Mouse (Mus musculus): ENCODE measurements at regions not wholly inside any gene's neighbourhood (a gene's known extent, or its start where the extent isn't known, plus 50 kb on each side); places are given as distances from the start of the nearest gene placed in this dataset.

DNA sequence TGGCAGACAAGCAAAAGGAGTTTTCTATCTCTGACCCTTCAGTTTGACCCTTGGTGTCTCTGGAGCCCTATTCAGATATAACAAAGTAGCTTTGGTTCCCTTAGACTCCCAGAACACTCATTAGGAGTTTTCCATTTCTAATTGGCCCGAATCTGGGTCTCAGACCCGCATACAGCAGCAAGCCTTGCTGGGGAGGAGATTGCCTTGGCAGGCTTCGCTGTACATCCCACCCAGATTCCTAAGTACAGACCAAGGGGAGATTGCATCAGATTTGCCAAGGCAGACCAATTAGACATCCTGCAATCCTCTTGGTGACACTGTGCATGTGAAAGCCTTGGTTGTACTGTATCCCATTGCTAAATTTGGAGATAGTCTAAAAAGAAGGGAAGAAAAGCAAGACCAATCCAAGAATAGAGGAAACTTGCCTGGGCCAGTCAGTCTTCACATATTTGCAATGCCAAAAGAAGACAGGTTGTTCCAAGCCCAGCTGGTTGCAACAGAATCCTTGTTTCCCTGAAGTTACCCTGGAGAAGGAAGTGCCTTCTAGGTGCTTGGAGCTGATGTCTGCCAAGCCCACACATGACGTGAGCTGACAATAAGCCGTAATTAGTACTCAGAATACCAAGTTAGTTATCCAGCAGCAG lies 193.2 kb upstream of the Prep start:
- DNase-seq (ENCODE audit: low spot score) (no peak), ATAC-seq (ENCODE audit: low FRiP score, low read depth) (no peak)
- no peaks in the 10 kb centered on the region for H3K9me3 ChIP-seq (ENCODE audit: control insufficient read depth, low read length)
- H3K4me3 ChIP-seq (replicated peaks; ENCODE audit: low read length), result no peak overlapping the region
- H3K4me2 ChIP-seq (replicated peaks; ENCODE audit: low read depth, low read length, severe bottlenecking), result no peak overlapping the region
- 73% methylated on average over 5 of the region's 5 CpGs for WGBS
- no peak overlapping the region for H3K27ac ChIP-seq (replicated peaks; ENCODE audit: low read depth, low read length)
- no peaks in the 10 kb centered on the region for H3K4me1 ChIP-seq (ENCODE audit: control insufficient read depth, insufficient read depth, low read length)
- TF ChIP-seq POLR2A (IDR thresholded peaks at IDR 0.05; ENCODE audit: borderline replicate concordance, extremely low read depth, insufficient read depth, insufficient read length), result no peak
- H3K9ac ChIP-seq (ENCODE audit: low read depth, low read length, severe bottlenecking), result no peak overlapping the region
- 0 out of 2 replicates have a peak, but pooled peaks cover 5% of the 10 kb centered on the region for H3K27me3 ChIP-seq (ENCODE audit: control insufficient read depth, insufficient read depth, low read length)
- no peaks in the 10 kb centered on the region for H3K36me3 ChIP-seq (ENCODE audit: control insufficient read depth, insufficient read depth, low read length)

DNA sequence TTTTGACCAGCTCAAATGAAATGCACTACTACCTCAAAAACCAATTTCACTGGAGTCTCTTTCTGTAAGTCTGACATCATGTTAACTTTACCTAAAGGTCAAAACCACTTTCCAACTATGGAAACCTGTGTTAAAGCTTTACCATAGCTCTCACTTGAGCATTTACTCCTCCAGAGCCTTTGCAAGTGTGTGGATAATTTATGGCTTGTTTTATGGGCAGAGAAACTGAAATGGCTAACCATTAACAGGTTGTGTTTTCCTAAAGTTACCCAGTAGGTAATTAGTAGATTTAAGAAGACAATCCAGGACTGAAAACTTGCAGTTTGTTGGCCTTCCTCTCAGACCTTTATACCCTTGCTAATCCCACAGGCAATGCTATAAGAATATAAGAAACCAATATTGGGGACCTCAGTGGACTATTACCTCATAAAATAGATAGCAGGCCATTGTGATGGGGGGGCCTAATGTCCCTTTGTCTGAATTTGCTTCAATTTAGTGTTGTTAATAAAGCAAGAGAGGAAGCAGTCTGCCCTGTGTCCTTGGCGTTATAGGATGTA lies 202.7 kb upstream of the Prep start:
- Histone ChIP-seq H3K9ac (ENCODE audit: low read depth, low read length, severe bottlenecking) (no peak overlapping the region), H3K36me3 (ENCODE audit: control insufficient read depth, insufficient read depth, low read length) (no peaks in the 10 kb centered on the region), H3K4me1 (ENCODE audit: control insufficient read depth, insufficient read depth, low read length) (peaks cover 8% of the 10 kb centered on the region; the same call in 1 of the 2 replicates), H3K27ac (replicated peaks; ENCODE audit: low read depth, low read length) (no peak overlapping the region), H3K4me3 (replicated peaks; ENCODE audit: low read length) (no peak overlapping the region), H3K9me3 (ENCODE audit: control insufficient read depth, low read length) (peaks cover 5% of the 10 kb centered on the region; the same call in 1 of the 2 replicates), H3K4me2 (replicated peaks; ENCODE audit: low read depth, low read length, severe bottlenecking) (no peak overlapping the region), H3K27me3 (ENCODE audit: control insufficient read depth, insufficient read depth, low read length) (no peaks in the 10 kb centered on the region)
- ATAC-seq (ENCODE audit: low FRiP score, low read depth) (no peak), DNase-seq (ENCODE audit: low spot score) (no peak)
- 31% methylated on average over 1 of the region's 1 CpGs for WGBS
- no peak for TF ChIP-seq POLR2A (IDR thresholded peaks at IDR 0.05; ENCODE audit: borderline replicate concordance, extremely low read depth, insufficient read depth, insufficient read length)

DNA sequence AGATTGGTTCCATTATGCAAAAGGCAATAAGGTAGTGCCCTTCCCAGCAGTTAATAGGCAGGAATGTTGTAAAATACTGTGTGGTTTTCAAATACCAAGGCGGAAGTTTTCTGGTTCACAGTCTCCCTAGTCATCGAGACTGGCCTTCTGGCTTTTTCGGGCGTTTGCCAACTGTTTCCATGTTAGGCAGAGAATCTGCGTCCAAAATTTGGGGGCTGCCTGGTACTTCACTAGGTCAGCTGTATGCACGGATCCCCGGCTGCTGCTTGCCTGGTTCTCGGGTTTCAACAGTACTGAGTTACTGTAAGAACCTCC lies 204.7 kb upstream of the Prep start:
- no peak for TF ChIP-seq POLR2A (IDR thresholded peaks at IDR 0.05; ENCODE audit: borderline replicate concordance, extremely low read depth, insufficient read depth, insufficient read length)
- no peaks in the 10 kb centered on the region for H3K27me3 ChIP-seq (ENCODE audit: control insufficient read depth, insufficient read depth, low read length)
- no peaks in the 10 kb centered on the region for H3K36me3 ChIP-seq (ENCODE audit: control insufficient read depth, insufficient read depth, low read length)
- WGBS, result 10% methylated on average over 8 of the region's 8 CpGs
- peak; percentile 30; the same call in 1 of the 2 replicates for ATAC-seq (ENCODE audit: low FRiP score, low read depth)
- H3K4me2 ChIP-seq (replicated peaks; ENCODE audit: low read depth, low read length, severe bottlenecking), result no peak overlapping the region
- H3K27ac ChIP-seq (replicated peaks; ENCODE audit: low read depth, low read length), result 0 out of 2 replicates have a peak overlapping the region, but pooled peaks have one; percentile 28
- no peak overlapping the region for H3K4me3 ChIP-seq (replicated peaks; ENCODE audit: low read length)
- H3K9me3 ChIP-seq (ENCODE audit: control insufficient read depth, low read length), result peaks cover 2% of the 10 kb centered on the region; the same call in 1 of the 2 replicates
- peaks cover 8% of the 10 kb centered on the region; the same call in 1 of the 2 replicates for H3K4me1 ChIP-seq (ENCODE audit: control insufficient read depth, insufficient read depth, low read length)
- no peak overlapping the region for H3K9ac ChIP-seq (ENCODE audit: low read depth, low read length, severe bottlenecking)
- peak; percentile 51 for DNase-seq (ENCODE audit: low spot score)

DNA sequence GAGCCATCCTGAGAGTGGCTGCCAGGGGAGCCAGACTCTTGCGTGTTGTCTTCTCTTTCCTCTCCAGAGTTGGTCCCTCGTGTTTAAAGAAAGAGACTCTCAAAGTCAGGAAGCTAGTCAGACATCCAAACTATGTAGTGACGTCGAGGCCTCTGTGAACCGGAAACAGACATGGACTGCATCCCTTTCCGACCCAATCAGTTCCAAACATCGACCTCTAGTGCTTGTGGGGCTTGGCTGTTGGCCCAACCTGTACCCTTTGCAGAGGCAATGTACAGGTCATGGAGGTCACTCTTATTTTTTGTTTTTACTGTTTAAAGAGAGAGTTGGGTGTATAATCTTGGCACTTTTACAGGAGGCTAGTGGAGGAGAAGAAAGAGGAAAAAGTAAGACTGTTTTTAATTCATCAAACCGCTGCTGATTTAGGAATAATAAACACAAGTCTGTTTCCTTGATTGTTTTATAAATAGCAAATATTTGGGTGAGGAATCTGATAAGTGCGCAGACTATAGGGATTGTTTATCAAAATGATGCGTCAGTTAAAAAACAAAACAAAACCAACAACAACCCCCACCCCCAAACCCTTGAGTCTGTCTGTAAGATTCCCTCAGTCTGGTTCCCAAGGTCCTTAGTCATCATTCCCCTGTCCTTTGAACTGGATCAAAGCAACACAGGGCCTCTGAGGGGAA lies 205.2 kb upstream of the Prep start:
- Histone ChIP-seq H3K4me2 (replicated peaks; ENCODE audit: low read depth, low read length, severe bottlenecking) (no peak overlapping the region), H3K27me3 (ENCODE audit: control insufficient read depth, insufficient read depth, low read length) (no peaks in the 10 kb centered on the region), H3K27ac (replicated peaks; ENCODE audit: low read depth, low read length) (no peak overlapping the region), H3K9ac (ENCODE audit: low read depth, low read length, severe bottlenecking) (no peak overlapping the region), H3K36me3 (ENCODE audit: control insufficient read depth, insufficient read depth, low read length) (no peaks in the 10 kb centered on the region), H3K4me3 (replicated peaks; ENCODE audit: low read length) (no peak overlapping the region), H3K9me3 (ENCODE audit: control insufficient read depth, low read length) (no peaks in the 10 kb centered on the region), H3K4me1 (ENCODE audit: control insufficient read depth, insufficient read depth, low read length) (peaks cover 8% of the 10 kb centered on the region; the same call in 1 of the 2 replicates)
- ATAC-seq (ENCODE audit: low FRiP score, low read depth), result no peak
- 44% methylated on average over 10 of the region's 10 CpGs for WGBS
- DNase-seq (ENCODE audit: low spot score), result peak; percentile 16
- no peak for TF ChIP-seq POLR2A (IDR thresholded peaks at IDR 0.05; ENCODE audit: borderline replicate concordance, extremely low read depth, insufficient read depth, insufficient read length)

DNA sequence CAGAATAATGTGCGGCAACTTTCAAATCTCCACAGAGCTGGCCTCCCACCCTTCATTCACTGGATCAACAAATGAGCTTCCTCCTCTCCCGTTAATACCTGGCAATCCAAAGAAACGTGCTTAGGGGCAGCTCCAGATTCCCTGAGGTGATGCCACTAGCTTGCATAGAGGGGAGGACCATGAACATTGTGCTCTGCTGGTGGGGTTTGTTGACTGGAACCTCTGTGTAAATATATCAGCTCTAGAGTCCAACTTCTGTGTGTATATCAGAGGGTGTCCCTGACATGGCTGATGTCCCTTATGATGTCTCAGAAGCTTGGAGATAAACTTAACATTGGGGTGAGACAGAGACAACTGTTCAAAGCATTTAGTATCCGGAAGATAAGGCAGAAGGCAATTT lies 209.6 kb upstream of the Prep start:
- Histone ChIP-seq H3K4me1 (ENCODE audit: control insufficient read depth, insufficient read depth, low read length) (0 out of 2 replicates have a peak, but pooled peaks cover under 1% of the 10 kb centered on the region), H3K4me2 (replicated peaks; ENCODE audit: low read depth, low read length, severe bottlenecking) (no peak overlapping the region), H3K9ac (ENCODE audit: low read depth, low read length, severe bottlenecking) (no peak overlapping the region), H3K9me3 (ENCODE audit: control insufficient read depth, low read length) (no peaks in the 10 kb centered on the region), H3K4me3 (replicated peaks; ENCODE audit: low read length) (no peak overlapping the region), H3K27ac (replicated peaks; ENCODE audit: low read depth, low read length) (no peak overlapping the region), H3K27me3 (ENCODE audit: control insufficient read depth, insufficient read depth, low read length) (no peaks in the 10 kb centered on the region), H3K36me3 (ENCODE audit: control insufficient read depth, insufficient read depth, low read length) (no peaks in the 10 kb centered on the region)
- 69% methylated on average over 4 of the region's 4 CpGs for WGBS
- DNase-seq (ENCODE audit: low spot score), result no peak
- no peak for ATAC-seq (ENCODE audit: low FRiP score, low read depth)
- no peak for TF ChIP-seq POLR2A (IDR thresholded peaks at IDR 0.05; ENCODE audit: borderline replicate concordance, extremely low read depth, insufficient read depth, insufficient read length)

Data from limb, embryonic 14.5 days (tissue).